Mouse (Mus musculus) thymus, adult 2 months (tissue): Measurements from ENCODE around the gene Hmox2.

Experiments
- CTCF ChIP-seq: fragments of 200-500 bp; IDR thresholded peaks from 2 replicates; pipeline ENCODE4 v1.5.1; 2012; ENCODE audit warnings: mild to moderate bottlenecking, control low read depth, low read length, moderate library complexity, borderline replicate concordance; ENCODE audit not compliant: control insufficient read depth, poor library complexity, insufficient read depth; ENCODE audit errors: extremely low read depth
- POLR2A ChIP-seq: fragments of 200-500 bp; IDR thresholded peaks from 2 replicates; pipeline ENCODE4 v1.6.1; 2012; ENCODE audit warnings: mild to moderate bottlenecking, low read length, control low read depth, moderate library complexity; ENCODE audit not compliant: control insufficient read depth, poor library complexity, insufficient read depth; ENCODE audit errors: extremely low read depth

- TF ChIP-seq CTCF (0 out of 2 replicates have a peak, but pooled peaks have one; percentile 36), POLR2A (peak; percentile 64; the same call in 1 of the 2 replicates)
Observed at GRCm38 (mm10) chr16:4789810-4790559, 63.8 kb downstream of the Hmox2 start, which contains the start of gene Cdip1.
